In the genomic region with DNA sequence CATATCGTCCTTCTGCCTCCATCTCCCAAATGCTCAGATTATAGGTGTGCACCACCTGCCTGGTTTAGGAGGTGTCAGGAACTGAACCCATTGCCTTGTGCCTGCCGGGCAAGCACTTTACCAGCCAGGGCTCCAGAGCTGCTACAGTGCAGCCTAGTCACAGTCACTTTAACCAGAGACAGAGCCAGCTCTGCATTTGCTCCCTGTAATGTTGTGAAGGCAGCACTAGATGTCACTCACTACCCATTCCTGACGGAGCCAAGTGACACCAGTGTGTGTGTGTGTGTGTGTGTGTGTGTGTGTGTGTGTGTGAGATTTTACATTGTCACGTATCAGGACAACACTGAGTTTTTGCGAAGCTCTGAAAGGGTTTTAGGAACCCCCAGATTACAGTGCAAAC, we compare ENCODE assay signal across 7 mouse cellular contexts. TPM values are rescaled to one million over a fixed set of nuclear protein-coding genes. Genes with fewer than 3 reads are reported as not detected.
A peak's percentile ranks its signal among the peaks of the same experiment; 100 is the strongest.
DNase-seq lines count a peak whose midpoint lies in the region; ATAC-seq lines count a peak whose summit lies in the region.

No protein-coding gene starts in this region.

- H3K9me3 ChIP-seq in midbrain, embryonic 14.5 days (ENCODE audit: control insufficient read depth, low read length) = no peaks in the 10 kb centered on the region
- H3K9me3 ChIP-seq in midbrain, embryonic 10.5 days (replicated peaks) = no peaks in the 10 kb centered on the region
- no peaks in the 10 kb centered on the region for H3K9me3 ChIP-seq in embryonic facial prominence, embryonic 14.5 days (ENCODE audit: control insufficient read depth, low read length)

- no peaks in the 10 kb centered on the region for H3K36me3 ChIP-seq in midbrain, embryonic 14.5 days (ENCODE audit: control insufficient read depth, insufficient read depth, low read length)
- no peaks in the 10 kb centered on the region for H3K36me3 ChIP-seq in midbrain, embryonic 10.5 days
- no peaks in the 10 kb centered on the region for H3K36me3 ChIP-seq in embryonic facial prominence, embryonic 14.5 days (ENCODE audit: control insufficient read depth, insufficient read depth, low read length)

- H3K4me2 ChIP-seq in midbrain, embryonic 14.5 days (ENCODE audit: low read length) = no peak overlapping the region
- H3K4me2 ChIP-seq in embryonic facial prominence, embryonic 14.5 days (ENCODE audit: low read depth, low read length) = no peak overlapping the region

- no peak overlapping the region for H3K9ac ChIP-seq in midbrain, embryonic 14.5 days (replicated peaks; ENCODE audit: low read length)
- H3K9ac ChIP-seq in embryonic facial prominence, embryonic 14.5 days (ENCODE audit: low read depth, low read length) = no peak overlapping the region

- DNase-seq in midbrain, embryonic 14.5 days = peak; percentile 80
- no peak for DNase-seq in midbrain, embryonic 10.5 days (ENCODE audit: low spot score)
- DNase-seq in adrenal gland, postnatal 10 days = peak; percentile 54
- DNase-seq in embryonic facial prominence, embryonic 14.5 days (ENCODE audit: low spot score) = peak; percentile 61
- peak; percentile 44 for DNase-seq in layer of hippocampus, adult 11-12 months (ENCODE audit: low spot score)
- no peak for DNase-seq in urinary bladder, postnatal 14 days (ENCODE audit: low spot score)

- H3K27me3 ChIP-seq in midbrain, embryonic 14.5 days (ENCODE audit: control insufficient read depth, insufficient read depth, low read length) = no peaks in the 10 kb centered on the region
- H3K27me3 ChIP-seq in midbrain, embryonic 10.5 days (ENCODE audit: low read depth, poor library complexity, severe bottlenecking) = no peaks in the 10 kb centered on the region
- no peaks in the 10 kb centered on the region for H3K27me3 ChIP-seq in embryonic facial prominence, embryonic 14.5 days (replicated peaks; ENCODE audit: control insufficient read depth, insufficient read depth, low read length)

- H3K4me3 ChIP-seq in midbrain, embryonic 14.5 days (replicated peaks; ENCODE audit: low read depth, low read length) = no peak overlapping the region
- no peak overlapping the region for H3K4me3 ChIP-seq in midbrain, embryonic 10.5 days
- H3K4me3 ChIP-seq in embryonic facial prominence, embryonic 14.5 days (ENCODE audit: low read depth, low read length) = no peak overlapping the region

- ATAC-seq in midbrain, embryonic 14.5 days (ENCODE audit: low FRiP score, low TSS enrichment) = peak; percentile 31; the same call in 1 of the 2 replicates
- ATAC-seq in embryonic facial prominence, embryonic 14.5 days (ENCODE audit: low read depth) = peak; percentile 62; the same call in 1 of the 2 replicates
- peak; percentile 67; the same call in 1 of the 2 replicates for ATAC-seq in megakaryocyte-erythroid progenitor cell, adult 5-6 weeks (replicated peaks; ENCODE audit: low FRiP score, low TSS enrichment, poor library complexity, severe bottlenecking)

- WGBS in midbrain, embryonic 14.5 days = 47% methylated on average over 5 of the region's 5 CpGs
- WGBS in midbrain, embryonic 10.5 days = 64% methylated on average over 5 of the region's 5 CpGs
- 46% methylated on average over 5 of the region's 5 CpGs for WGBS in embryonic facial prominence, embryonic 14.5 days

- H3K27ac ChIP-seq in midbrain, embryonic 14.5 days (replicated peaks; ENCODE audit: low read depth, low read length) = no peak overlapping the region
- no peak overlapping the region for H3K27ac ChIP-seq in midbrain, embryonic 10.5 days (replicated peaks)
- no peak overlapping the region for H3K27ac ChIP-seq in embryonic facial prominence, embryonic 14.5 days (replicated peaks; ENCODE audit: low read depth, low read length)

- no peaks in the 10 kb centered on the region for H3K4me1 ChIP-seq in midbrain, embryonic 14.5 days (ENCODE audit: control insufficient read depth, insufficient read depth, low read length)
- H3K4me1 ChIP-seq in midbrain, embryonic 10.5 days = no peaks in the 10 kb centered on the region
- no peaks in the 10 kb centered on the region for H3K4me1 ChIP-seq in embryonic facial prominence, embryonic 14.5 days (ENCODE audit: control insufficient read depth, insufficient read depth, low read length)

RNA-seq across cellular contexts. Expression of a gene that starts 4.0 kb away (rescaled TPM):
- polyA plus RNA-seq in midbrain, embryonic 14.5 days (2014; fragmentation: Nextera tagmentation; extraction: Ambion mirVana) = not detected in 2 replicates
- polyA plus RNA-seq in midbrain, embryonic 10.5 days (2016; fragmentation: Nextera tagmentation; extraction: Ambion mirVana) = 0.05 TPM in 1 of 2 replicates, not detected in the other
- under 1 TPM; 0.30 to 0.58 TPM for total RNA-seq in adrenal gland, postnatal 10 days (2021)
- 0.10 TPM in 1 of 2 replicates, not detected in the other for polyA plus RNA-seq in embryonic facial prominence, embryonic 14.5 days (2014; fragmentation: Nextera tagmentation; extraction: Ambion mirVana)
- total RNA-seq in megakaryocyte-erythroid progenitor cell, adult 5-6 weeks (2014; fragmentation: Nextera tagmentation) = not detected in 2 replicates
- total RNA-seq in megakaryocyte-erythroid progenitor cell, adult 5-6 weeks (2017) = 0.34 TPM in 1 of 2 replicates, not detected in the other

RNA-seq across cellular contexts. Expression of a gene that starts 30.9 kb away (rescaled TPM):
- 36.2 and 47.0 TPM in 2 replicates for polyA plus RNA-seq in midbrain, embryonic 14.5 days (2014; fragmentation: Nextera tagmentation; extraction: Ambion mirVana)
- polyA plus RNA-seq in midbrain, embryonic 10.5 days (2016; fragmentation: Nextera tagmentation; extraction: Ambion mirVana) = 19.2 and 19.4 TPM in 2 replicates
- total RNA-seq in adrenal gland, postnatal 10 days (2021) = 10 to 100 TPM; 20.4 to 20.7 TPM
- polyA plus RNA-seq in embryonic facial prominence, embryonic 14.5 days (2014; fragmentation: Nextera tagmentation; extraction: Ambion mirVana) = 19.9 and 20.7 TPM in 2 replicates
- 34.1 and 40.5 TPM in 2 replicates for total RNA-seq in megakaryocyte-erythroid progenitor cell, adult 5-6 weeks (2014; fragmentation: Nextera tagmentation)
- 90.2 and 120 TPM in 2 replicates for total RNA-seq in megakaryocyte-erythroid progenitor cell, adult 5-6 weeks (2017)

RNA-seq across cellular contexts. Expression of a gene that starts 46.5 kb away (rescaled TPM):
- polyA plus RNA-seq in midbrain, embryonic 14.5 days (2014; fragmentation: Nextera tagmentation; extraction: Ambion mirVana) = 46.2 and 57.0 TPM in 2 replicates
- polyA plus RNA-seq in midbrain, embryonic 10.5 days (2016; fragmentation: Nextera tagmentation; extraction: Ambion mirVana) = 104 and 106 TPM in 2 replicates
- 1,000 to 10,000 TPM; 1,471 to 1,600 TPM for total RNA-seq in adrenal gland, postnatal 10 days (2021)
- polyA plus RNA-seq in embryonic facial prominence, embryonic 14.5 days (2014; fragmentation: Nextera tagmentation; extraction: Ambion mirVana) = 138 and 147 TPM in 2 replicates
- 85.5 and 94.8 TPM in 2 replicates for total RNA-seq in megakaryocyte-erythroid progenitor cell, adult 5-6 weeks (2014; fragmentation: Nextera tagmentation)
- 65.4 and 79.4 TPM in 2 replicates for total RNA-seq in megakaryocyte-erythroid progenitor cell, adult 5-6 weeks (2017)

RNA-seq across cellular contexts. Expression of a gene that starts 46.6 kb away (rescaled TPM):
- polyA plus RNA-seq in midbrain, embryonic 14.5 days (2014; fragmentation: Nextera tagmentation; extraction: Ambion mirVana) = 50.4 and 61.7 TPM in 2 replicates
- 101 and 115 TPM in 2 replicates for polyA plus RNA-seq in midbrain, embryonic 10.5 days (2016; fragmentation: Nextera tagmentation; extraction: Ambion mirVana)
- 100 to 1,000 TPM; 921 to 997 TPM for total RNA-seq in adrenal gland, postnatal 10 days (2021)
- 120 and 125 TPM in 2 replicates for polyA plus RNA-seq in embryonic facial prominence, embryonic 14.5 days (2014; fragmentation: Nextera tagmentation; extraction: Ambion mirVana)
- total RNA-seq in megakaryocyte-erythroid progenitor cell, adult 5-6 weeks (2014; fragmentation: Nextera tagmentation) = 116 and 125 TPM in 2 replicates
- total RNA-seq in megakaryocyte-erythroid progenitor cell, adult 5-6 weeks (2017) = 157 TPM in 2 replicates

Comparison
In these comparisons a context has a peak if more than half of its experiments do, and no peak if none do; other contexts are left out.
1. DNase-seq: peak in midbrain, embryonic 14.5 days (single experiment), adrenal gland, postnatal 10 days (single experiment), embryonic facial prominence, embryonic 14.5 days (single experiment) and layer of hippocampus, adult 11-12 months (single experiment); none in midbrain, embryonic 10.5 days (single experiment) and urinary bladder, postnatal 14 days (single experiment).
2. Peak in every context shown above with its lines, with median percentiles within 50 percentile points of each other: ATAC-seq.